Mouse (Mus musculus): ENCODE results near the gene Tex21. TPM values are rescaled to one million over a fixed set of nuclear protein-coding genes. Genes with fewer than 3 reads are reported as not detected.

The Tex21 gene
- polyA plus RNA-seq, 1 experiment from 2014 or later: not detected

- no peaks in the 10 kb centered on the region for H3K4me1 ChIP-seq (ENCODE audit: control insufficient read depth, insufficient read depth, low read length)
- no peak overlapping the region for H3K4me2 ChIP-seq
- no peaks in the 10 kb centered on the region for H3K36me3 ChIP-seq (ENCODE audit: control insufficient read depth, insufficient read depth, low read length)
- H3K9ac ChIP-seq (ENCODE audit: low read depth, low read length): no peak overlapping the region
- H3K9me3 ChIP-seq (replicated peaks; ENCODE audit: control insufficient read depth, low read length): no peaks in the 10 kb centered on the region
- H3K27me3 ChIP-seq (ENCODE audit: control insufficient read depth, insufficient read depth, low read length): no peaks in the 10 kb centered on the region
- ATAC-seq (replicated peaks; ENCODE audit: insufficient number of reproducible peaks, low FRiP score, low TSS enrichment): no peak
- H3K4me3 ChIP-seq (ENCODE audit: low read depth, low read length): no peak overlapping the region
- WGBS (ENCODE audit: insufficient replicate concordance): 65% methylated on average over 10 of the region's 10 CpGs
- H3K27ac ChIP-seq (ENCODE audit: low read depth, low read length): no peak overlapping the region
Measured at GRCm38 (mm10) chr12:76185167-76185816, 61.3 kb downstream of the Tex21 start.

- no peak overlapping the region for H3K9ac ChIP-seq (ENCODE audit: low read depth, low read length)
- no peaks in the 10 kb centered on the region for H3K36me3 ChIP-seq (ENCODE audit: control insufficient read depth, insufficient read depth, low read length)
- WGBS (ENCODE audit: insufficient replicate concordance): 48% methylated on average over 6 of the region's 6 CpGs
- no peak overlapping the region for H3K4me3 ChIP-seq (ENCODE audit: low read depth, low read length)
- H3K4me2 ChIP-seq: no peak overlapping the region
- no peak overlapping the region for H3K27ac ChIP-seq (ENCODE audit: low read depth, low read length)
- H3K9me3 ChIP-seq (replicated peaks; ENCODE audit: control insufficient read depth, low read length): no peaks in the 10 kb centered on the region
- no peaks in the 10 kb centered on the region for H3K4me1 ChIP-seq (ENCODE audit: control insufficient read depth, insufficient read depth, low read length)
- H3K27me3 ChIP-seq (ENCODE audit: control insufficient read depth, insufficient read depth, low read length): no peaks in the 10 kb centered on the region
- ATAC-seq (replicated peaks; ENCODE audit: insufficient number of reproducible peaks, low FRiP score, low TSS enrichment): no peak
Measured at GRCm38 (mm10) chr12:76184271-76184670, 62.3 kb downstream of the Tex21 start.

GRCm38 (mm10) chr12:76182831-76183230, 63.7 kb downstream of the Tex21 start:
- no peaks in the 10 kb centered on the region for H3K4me1 ChIP-seq (ENCODE audit: control insufficient read depth, insufficient read depth, low read length)
- H3K4me3 ChIP-seq (ENCODE audit: low read depth, low read length): no peak overlapping the region
- no peak overlapping the region for H3K27ac ChIP-seq (ENCODE audit: low read depth, low read length)
- no peak overlapping the region for H3K4me2 ChIP-seq
- H3K27me3 ChIP-seq (ENCODE audit: control insufficient read depth, insufficient read depth, low read length): no peaks in the 10 kb centered on the region
- WGBS (ENCODE audit: insufficient replicate concordance): 77% methylated on average over 6 of the region's 6 CpGs
- H3K9me3 ChIP-seq (replicated peaks; ENCODE audit: control insufficient read depth, low read length): no peaks in the 10 kb centered on the region
- H3K36me3 ChIP-seq (ENCODE audit: control insufficient read depth, insufficient read depth, low read length): no peaks in the 10 kb centered on the region
- no peak overlapping the region for H3K9ac ChIP-seq (ENCODE audit: low read depth, low read length)
- ATAC-seq (replicated peaks; ENCODE audit: insufficient number of reproducible peaks, low FRiP score, low TSS enrichment): no peak

GRCm38 (mm10) chr12:76181471-76181870, 65.1 kb downstream of the Tex21 start:
- ATAC-seq (replicated peaks; ENCODE audit: insufficient number of reproducible peaks, low FRiP score, low TSS enrichment): no peak
- H3K27me3 ChIP-seq (ENCODE audit: control insufficient read depth, insufficient read depth, low read length): peaks cover 6% of the 10 kb centered on the region
- no peak overlapping the region for H3K4me2 ChIP-seq
- no peaks in the 10 kb centered on the region for H3K9me3 ChIP-seq (replicated peaks; ENCODE audit: control insufficient read depth, low read length)
- H3K4me1 ChIP-seq (ENCODE audit: control insufficient read depth, insufficient read depth, low read length): no peaks in the 10 kb centered on the region; the same call in 1 of the 2 replicates
- H3K36me3 ChIP-seq (ENCODE audit: control insufficient read depth, insufficient read depth, low read length): no peaks in the 10 kb centered on the region
- no peak overlapping the region for H3K27ac ChIP-seq (ENCODE audit: low read depth, low read length)
- H3K4me3 ChIP-seq (ENCODE audit: low read depth, low read length): no peak overlapping the region
- no peak overlapping the region for H3K9ac ChIP-seq (ENCODE audit: low read depth, low read length)
- WGBS (ENCODE audit: insufficient replicate concordance): 64% methylated on average over 8 of the region's 8 CpGs

GRCm38 (mm10) chr12:76180442-76180841, 66.1 kb downstream of the Tex21 start:
- H3K27me3 ChIP-seq (ENCODE audit: control insufficient read depth, insufficient read depth, low read length): peaks cover 6% of the 10 kb centered on the region
- 74% methylated on average over 6 of the region's 6 CpGs for WGBS (ENCODE audit: insufficient replicate concordance)
- H3K36me3 ChIP-seq (ENCODE audit: control insufficient read depth, insufficient read depth, low read length): no peaks in the 10 kb centered on the region
- H3K4me3 ChIP-seq (ENCODE audit: low read depth, low read length): no peak overlapping the region
- H3K4me2 ChIP-seq: no peak overlapping the region
- no peak overlapping the region for H3K27ac ChIP-seq (ENCODE audit: low read depth, low read length)
- ATAC-seq (replicated peaks; ENCODE audit: insufficient number of reproducible peaks, low FRiP score, low TSS enrichment): no peak
- no peak overlapping the region for H3K9ac ChIP-seq (ENCODE audit: low read depth, low read length)
- no peaks in the 10 kb centered on the region; the same call in 1 of the 2 replicates for H3K4me1 ChIP-seq (ENCODE audit: control insufficient read depth, insufficient read depth, low read length)
- H3K9me3 ChIP-seq (replicated peaks; ENCODE audit: control insufficient read depth, low read length): no peaks in the 10 kb centered on the region

GRCm38 (mm10) chr12:76179527-76179926, 67.0 kb downstream of the Tex21 start:
- H3K4me2 ChIP-seq: no peak overlapping the region
- no peak overlapping the region for H3K9ac ChIP-seq (ENCODE audit: low read depth, low read length)
- no peak overlapping the region for H3K4me3 ChIP-seq (ENCODE audit: low read depth, low read length)
- H3K9me3 ChIP-seq (replicated peaks; ENCODE audit: control insufficient read depth, low read length): no peaks in the 10 kb centered on the region
- no peak overlapping the region for H3K27ac ChIP-seq (ENCODE audit: low read depth, low read length)
- no peaks in the 10 kb centered on the region; the same call in 1 of the 2 replicates for H3K4me1 ChIP-seq (ENCODE audit: control insufficient read depth, insufficient read depth, low read length)
- H3K36me3 ChIP-seq (ENCODE audit: control insufficient read depth, insufficient read depth, low read length): no peaks in the 10 kb centered on the region
- peaks cover 6% of the 10 kb centered on the region for H3K27me3 ChIP-seq (ENCODE audit: control insufficient read depth, insufficient read depth, low read length)
- 43% methylated on average over 4 of the region's 4 CpGs for WGBS (ENCODE audit: insufficient replicate concordance)
- no peak for ATAC-seq (replicated peaks; ENCODE audit: insufficient number of reproducible peaks, low FRiP score, low TSS enrichment)

- Histone ChIP-seq H3K4me2 (no peak overlapping the region), H3K27me3 (ENCODE audit: control insufficient read depth, insufficient read depth, low read length) (peaks cover 6% of the 10 kb centered on the region), H3K4me3 (ENCODE audit: low read depth, low read length) (no peak overlapping the region), H3K4me1 (ENCODE audit: control insufficient read depth, insufficient read depth, low read length) (no peaks in the 10 kb centered on the region; the same call in 1 of the 2 replicates), H3K27ac (ENCODE audit: low read depth, low read length) (no peak overlapping the region), H3K36me3 (ENCODE audit: control insufficient read depth, insufficient read depth, low read length) (no peaks in the 10 kb centered on the region), H3K9ac (ENCODE audit: low read depth, low read length) (no peak overlapping the region), H3K9me3 (replicated peaks; ENCODE audit: control insufficient read depth, low read length) (no peaks in the 10 kb centered on the region)
- WGBS (ENCODE audit: insufficient replicate concordance): 81% methylated on average over 5 of the region's 5 CpGs
- ATAC-seq (replicated peaks; ENCODE audit: insufficient number of reproducible peaks, low FRiP score, low TSS enrichment): no peak
Measured at GRCm38 (mm10) chr12:76179051-76179450, 67.5 kb downstream of the Tex21 start.

- Histone ChIP-seq H3K27me3 (ENCODE audit: control insufficient read depth, insufficient read depth, low read length) (peaks cover 6% of the 10 kb centered on the region), H3K9me3 (replicated peaks; ENCODE audit: control insufficient read depth, low read length) (no peaks in the 10 kb centered on the region), H3K9ac (ENCODE audit: low read depth, low read length) (no peak overlapping the region), H3K4me2 (peak overlapping the region; percentile 91), H3K4me1 (ENCODE audit: control insufficient read depth, insufficient read depth, low read length) (no peaks in the 10 kb centered on the region; the same call in 1 of the 2 replicates), H3K36me3 (ENCODE audit: control insufficient read depth, insufficient read depth, low read length) (no peaks in the 10 kb centered on the region), H3K4me3 (ENCODE audit: low read depth, low read length) (peak overlapping the region; percentile 44; the same call in 1 of the 2 replicates), H3K27ac (ENCODE audit: low read depth, low read length) (no peak overlapping the region)
- no peak for ATAC-seq (replicated peaks; ENCODE audit: insufficient number of reproducible peaks, low FRiP score, low TSS enrichment)
- 37% methylated on average over 16 of the region's 16 CpGs for WGBS (ENCODE audit: insufficient replicate concordance)
Measured at GRCm38 (mm10) chr12:76177864-76178518, 68.6 kb downstream of the Tex21 start.

Measured in heart, embryonic 11.5 days (tissue).